Mouse (Mus musculus): ENCODE data around the gene Gm5936.
"Not testable (repeated sequence)": the region's sequence is repeated elsewhere in the genome, so short reads cannot be mapped to it uniquely, and the experiment has no call there.

Gene Gm5936

GRCm38 (mm10) chrX:74836842-74837522 is at the start of gene Gm5936:
Gm5936 (plus strand) TSS chrX:74837196.
- in situ Hi-C loops (cut with MseI, MboI): not testable (repeated sequence)

- in situ Hi-C loops (cut with MseI, MboI): not testable (repeated sequence)
These were observed 19.1 kb downstream of the Gm5936 start for GRCm38 (mm10) chrX:74856104-74856503.

GRCm38 (mm10) chrX:74880123-74880522 is 43.1 kb downstream of the Gm5936 start:
- in situ Hi-C loops (cut with MseI, MboI): not testable (repeated sequence)
